Mouse (Mus musculus) heart, postnatal 4 days (tissue): ENCODE measurements at regions not wholly inside any gene's neighbourhood (a gene's known extent, or its start where the extent isn't known, plus 50 kb on each side); places are given as distances from the start of the nearest gene placed in this dataset.
A peak's percentile ranks its signal among the peaks of the same experiment; 100 is the strongest.

Experiments used
- DNase-seq: peaks from one replicate; pipeline ENCODE4 v3.0.0; 2021

GRCm38 (mm10) chr14:25377900-25378716, 80.9 kb upstream of the Zmiz1 start:
- peak; percentile 88 for DNase-seq

GRCm38 (mm10) chr14:25378717-25379224, 80.2 kb upstream of the Zmiz1 start:
- DNase-seq = peak; percentile 55

- no peak for DNase-seq
Measured at GRCm38 (mm10) chr14:25383169-25383824, 75.7 kb upstream of the Zmiz1 start.

GRCm38 (mm10) chr14:25385644-25386043, 73.3 kb upstream of the Zmiz1 start:
- DNase-seq = no peak

GRCm38 (mm10) chr14:25387780-25388179, 71.2 kb upstream of the Zmiz1 start:
- no peak for DNase-seq

- no peak for DNase-seq
Measured at GRCm38 (mm10) chr14:25389314-25389713, 69.7 kb upstream of the Zmiz1 start.

GRCm38 (mm10) chr14:25392412-25392811, 66.6 kb upstream of the Zmiz1 start:
- DNase-seq = no peak

- no peak for DNase-seq
Measured at GRCm38 (mm10) chr14:25392940-25393339, 66.0 kb upstream of the Zmiz1 start.

GRCm38 (mm10) chr14:25394931-25395330, 64.1 kb upstream of the Zmiz1 start:
- DNase-seq = peak; percentile 45

GRCm38 (mm10) chr14:25396990-25397531, 61.9 kb upstream of the Zmiz1 start:
- peak; percentile 75 for DNase-seq

GRCm38 (mm10) chr14:25397751-25398150, 61.2 kb upstream of the Zmiz1 start:
- DNase-seq = no peak

- DNase-seq = no peak
Measured at GRCm38 (mm10) chr14:25398745-25399144, 60.2 kb upstream of the Zmiz1 start.

GRCm38 (mm10) chr14:25399286-25399685, 59.7 kb upstream of the Zmiz1 start:
- DNase-seq = no peak

- peak; percentile 40 for DNase-seq
Measured at GRCm38 (mm10) chr14:25401104-25401963, 57.7 kb upstream of the Zmiz1 start.

GRCm38 (mm10) chr14:25402409-25402808, 56.6 kb upstream of the Zmiz1 start:
- DNase-seq = no peak

- DNase-seq = peak; percentile 80
Measured at GRCm38 (mm10) chr14:25405191-25405590, 53.8 kb upstream of the Zmiz1 start.

- no peak for DNase-seq
Measured at GRCm38 (mm10) chr14:25406059-25406458, 52.9 kb upstream of the Zmiz1 start.

GRCm38 (mm10) chr14:25406613-25407012, 52.4 kb upstream of the Zmiz1 start:
- DNase-seq = no peak

GRCm38 (mm10) chr14:25407111-25407510, 51.9 kb upstream of the Zmiz1 start:
- no peak for DNase-seq
